Mouse (Mus musculus) forebrain, embryonic 14.5 days (tissue): ENCODE results near the gene Mtor. TPM values are rescaled to one million over a fixed set of nuclear protein-coding genes. Genes with fewer than 3 reads are reported as not detected.

ENCODE experiments used
- ATAC-seq: fragments of 200-750 bp; cut with Nextera tagmentation; 2 replicates; pipeline ENCODE4 v1.8.0; 2017; ENCODE audit warnings: mild to moderate bottlenecking, moderate library complexity
- DNase-seq: peaks from one replicate; pipeline ENCODE4 v3.0.0-alpha.2; 2015; ENCODE audit warnings: low spot score
- H3K27ac ChIP-seq: fragments of 300-500 bp; sonication (generic); 2 replicates; pipeline ENCODE4 v1.5.1; 2014; ENCODE audit warnings: low read depth, mild to moderate bottlenecking, control low read depth, low read length, moderate library complexity
- H3K27me3 ChIP-seq: fragments of 300-500 bp; sonication (generic); replicated peaks from 2 replicates; pipeline ENCODE4 v1.6.1; 2014; ENCODE audit warnings: low read length, control low read depth, mixed read lengths; ENCODE audit not compliant: control insufficient read depth, insufficient read depth
- H3K36me3 ChIP-seq: fragments of 300-500 bp; sonication (generic); 2 replicates; pipeline ENCODE4 v1.6.1; 2014; ENCODE audit warnings: low read length, control low read depth; ENCODE audit not compliant: control insufficient read depth, insufficient read depth
- H3K4me1 ChIP-seq: fragments of 300-500 bp; sonication (generic); 2 replicates; pipeline ENCODE4 v1.6.1; 2014; ENCODE audit warnings: antibody characterized with exemption, low read length, control low read depth; ENCODE audit not compliant: control insufficient read depth, insufficient read depth
- H3K4me2 ChIP-seq: fragments of 300-500 bp; sonication (generic); 2 replicates; pipeline ENCODE4 v1.6.1; 2014; ENCODE audit warnings: mild to moderate bottlenecking, control low read depth, low read length
- H3K4me3 ChIP-seq: fragments of 300-500 bp; sonication (generic); 2 replicates; pipeline ENCODE4 v1.5.1; 2014; ENCODE audit warnings: low read depth, low read length, control low read depth
- H3K9ac ChIP-seq: fragments of 300-500 bp; sonication (generic); 2 replicates; pipeline ENCODE4 v1.6.1; 2014; ENCODE audit warnings: mild to moderate bottlenecking, low read length, control low read depth, moderate library complexity
- H3K9me3 ChIP-seq: fragments of 300-500 bp; sonication (generic); replicated peaks from 2 replicates; pipeline ENCODE4 v1.6.1; 2016; ENCODE audit warnings: low read length, control low read depth, mixed read lengths; ENCODE audit not compliant: control insufficient read depth
- WGBS: fragments of 180-500 bp; shearing (Covaris S2); extraction: QIAGEN DNeasy Blood & Tissue Kit; methylation state at CpG from one replicate; pipeline ENCODE4 v1.1.7; 2014; 5-methylcytosine and 5-hydroxymethylcytosine counted together
- polyA plus RNA-seq: library from polyadenylated mRNA; unstranded; fragments of >200 nt; fragmentation: Nextera tagmentation; extraction: Ambion mirVana; gene quantifications from 2 replicates; pipeline ENCODE4 v1.2.1, GENCODE M21; 2014

The Mtor gene
- polyA plus RNA-seq, 1 experiment from 2014 or later, result 22.2 TPM

GRCm38 (mm10) chr4:148469487-148470252 is 21.3 kb downstream of the Mtor start:
- 90% methylated on average over 11 of the region's 11 CpGs for WGBS

GRCm38 (mm10) chr4:148471363-148471806 is 23.0 kb downstream of the Mtor start:
- WGBS, result 82% methylated on average over 10 of the region's 10 CpGs
- Histone ChIP-seq H3K4me2 (no peak overlapping the region), H3K27me3 (no peaks in the 10 kb centered on the region), H3K9ac (no peak overlapping the region), H3K9me3 (no peaks in the 10 kb centered on the region), H3K27ac (no peak overlapping the region), H3K4me1 (no peaks in the 10 kb centered on the region), H3K4me3 (no peak overlapping the region), H3K36me3 (peaks cover 95% of the 10 kb centered on the region)
- ATAC-seq (no peak), DNase-seq (no peak)

More at GRCm38 (mm10) chr4:148469487-148470252, 21.3 kb downstream of the Mtor start:
- Histone ChIP-seq H3K36me3 (peaks cover 95% of the 10 kb centered on the region), H3K9me3 (no peaks in the 10 kb centered on the region), H3K4me1 (no peaks in the 10 kb centered on the region), H3K4me3 (no peak overlapping the region), H3K27me3 (no peaks in the 10 kb centered on the region), H3K9ac (no peak overlapping the region), H3K4me2 (no peak overlapping the region), H3K27ac (no peak overlapping the region)
- DNase-seq (no peak), ATAC-seq (no peak)

GRCm38 (mm10) chr4:148472436-148473174 is 24.2 kb downstream of the Mtor start:
- no peaks in the 10 kb centered on the region for H3K4me1 ChIP-seq
- 92% methylated on average over 8 of the region's 8 CpGs for WGBS
- H3K27ac ChIP-seq, result no peak overlapping the region
- peaks cover 98% of the 10 kb centered on the region for H3K36me3 ChIP-seq
- H3K9me3 ChIP-seq, result no peaks in the 10 kb centered on the region
- H3K9ac ChIP-seq, result no peak overlapping the region
- no peak overlapping the region for H3K4me3 ChIP-seq
- H3K27me3 ChIP-seq, result no peaks in the 10 kb centered on the region
- ATAC-seq (no peak), DNase-seq (no peak)
- no peak overlapping the region for H3K4me2 ChIP-seq

- 67% methylated on average over 5 of the region's 5 CpGs for WGBS
- Histone ChIP-seq H3K27ac (no peak overlapping the region), H3K9ac (no peak overlapping the region), H3K36me3 (peaks cover 94% of the 10 kb centered on the region), H3K4me2 (no peak overlapping the region), H3K27me3 (no peaks in the 10 kb centered on the region), H3K4me3 (no peak overlapping the region), H3K9me3 (no peaks in the 10 kb centered on the region), H3K4me1 (no peaks in the 10 kb centered on the region)
- ATAC-seq, result no peak
- DNase-seq, result no peak
Measured at GRCm38 (mm10) chr4:148473496-148473895, 25.1 kb downstream of the Mtor start.

- H3K27me3 ChIP-seq, result no peaks in the 10 kb centered on the region
- ATAC-seq, result no peak
- WGBS, result 98% methylated on average over 2 of the region's 2 CpGs
- H3K4me1 ChIP-seq, result no peaks in the 10 kb centered on the region
- DNase-seq, result no peak
- no peaks in the 10 kb centered on the region for H3K9me3 ChIP-seq
- no peak overlapping the region for H3K4me3 ChIP-seq
- H3K27ac ChIP-seq, result no peak overlapping the region
- H3K4me2 ChIP-seq, result no peak overlapping the region
- peaks cover 92% of the 10 kb centered on the region for H3K36me3 ChIP-seq
- H3K9ac ChIP-seq, result no peak overlapping the region
Measured at GRCm38 (mm10) chr4:148480245-148480644, 31.8 kb downstream of the Mtor start.

GRCm38 (mm10) chr4:148481557-148482168 is 33.3 kb downstream of the Mtor start:
- ATAC-seq, result no peak
- Histone ChIP-seq H3K9ac (no peak overlapping the region), H3K27ac (no peak overlapping the region), H3K4me1 (no peaks in the 10 kb centered on the region), H3K9me3 (no peaks in the 10 kb centered on the region), H3K4me2 (no peak overlapping the region), H3K27me3 (no peaks in the 10 kb centered on the region), H3K36me3 (peaks cover 92% of the 10 kb centered on the region), H3K4me3 (no peak overlapping the region)
- no peak for DNase-seq
- WGBS, result 96% methylated on average over 2 of the region's 2 CpGs

GRCm38 (mm10) chr4:148484511-148484910 is 36.1 kb downstream of the Mtor start:
- 96% methylated on average over 12 of the region's 12 CpGs for WGBS
- Histone ChIP-seq H3K9me3 (no peaks in the 10 kb centered on the region), H3K27me3 (no peaks in the 10 kb centered on the region), H3K9ac (no peak overlapping the region), H3K4me2 (no peak overlapping the region), H3K4me1 (no peaks in the 10 kb centered on the region), H3K27ac (no peak overlapping the region), H3K4me3 (no peak overlapping the region), H3K36me3 (peaks cover 95% of the 10 kb centered on the region)
- ATAC-seq, result no peak
- no peak for DNase-seq

GRCm38 (mm10) chr4:148487841-148488240 is 39.4 kb downstream of the Mtor start:
- no peak for DNase-seq
- Histone ChIP-seq H3K4me3 (no peak overlapping the region), H3K27ac (no peak overlapping the region), H3K9me3 (no peaks in the 10 kb centered on the region), H3K9ac (no peak overlapping the region), H3K4me2 (no peak overlapping the region), H3K36me3 (peaks cover 97% of the 10 kb centered on the region), H3K4me1 (no peaks in the 10 kb centered on the region), H3K27me3 (no peaks in the 10 kb centered on the region)
- whole genome bisulfite sequencing, result 78% methylated on average over 2 of the region's 2 CpGs
- ATAC-seq, result no peak
